Comparison of ENCODE assay signal across 9 mouse cellular contexts in the genomic region with DNA sequence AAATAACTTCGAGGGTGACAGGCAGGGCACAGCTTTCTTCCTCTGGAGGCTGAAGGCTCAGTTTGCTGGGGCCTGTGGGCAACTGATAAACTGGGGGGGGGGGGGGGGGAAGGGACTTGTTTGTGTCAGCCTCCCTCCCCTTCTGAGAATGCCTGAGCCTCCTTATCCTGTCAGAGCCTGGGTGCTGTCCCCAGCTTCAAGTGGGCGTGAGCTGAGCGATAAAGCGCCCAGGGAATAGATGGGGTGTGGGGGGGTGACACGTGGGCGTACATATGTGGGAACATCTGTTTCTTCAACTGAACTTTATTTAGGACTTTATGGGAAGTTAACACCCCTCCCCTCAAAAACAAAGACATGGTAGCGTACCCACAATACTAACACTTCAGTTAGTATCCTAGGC. TPM values are rescaled to one million over a fixed set of nuclear protein-coding genes. Genes with fewer than 3 reads are reported as not detected.
DNase-seq lines count a peak whose midpoint lies in the region; ATAC-seq lines count a peak whose summit lies in the region.
"Had no signal": no experiment of that assay in that cellular context is flagged by ENCODE, and none has a peak within 500 bp of the region (broad histone marks: within the 10 kb centered on the region; RNA-seq: fewer than 3 reads in every experiment).

No protein-coding gene starts in this region.

- peaks cover 51% of the 10 kb centered on the region for H3K4me1 ChIP-seq in liver, embryonic 16.5 days (ENCODE audit: control insufficient read depth, low read depth, low read length)
- peaks cover 16% of the 10 kb centered on the region for H3K4me1 ChIP-seq in forebrain, embryonic 16.5 days (replicated peaks; ENCODE audit: control insufficient read depth, insufficient read depth, low read length)

- no peaks in the 10 kb centered on the region for H3K9me3 ChIP-seq in liver, embryonic 16.5 days (replicated peaks; ENCODE audit: control insufficient read depth, low read length)
- H3K9me3 ChIP-seq in forebrain, embryonic 16.5 days (ENCODE audit: control insufficient read depth, low read length): no peaks in the 10 kb centered on the region
- H3K9me3 ChIP-seq: lung, embryonic 15.5 days had no signal

- H3K36me3 ChIP-seq in liver, embryonic 16.5 days (ENCODE audit: control insufficient read depth, insufficient read depth): peaks cover 5% of the 10 kb centered on the region; the same call in 1 of the 2 replicates
- no peaks in the 10 kb centered on the region for H3K36me3 ChIP-seq in forebrain, embryonic 16.5 days (ENCODE audit: control insufficient read depth, insufficient read depth)
- H3K36me3 ChIP-seq: lung, embryonic 15.5 days had no signal

- H3K4me3 ChIP-seq in liver, embryonic 16.5 days (ENCODE audit: low read depth, low read length): peak overlapping the region; percentile 55
- H3K4me3 ChIP-seq in forebrain, embryonic 16.5 days (replicated peaks; ENCODE audit: low read length): no peak overlapping the region
- H3K4me3 ChIP-seq: lung, embryonic 15.5 days had no signal

- H3K9ac ChIP-seq in liver, embryonic 16.5 days (ENCODE audit: low read depth, low read length): peak overlapping the region; percentile 82
- no peak overlapping the region for H3K9ac ChIP-seq in forebrain, embryonic 16.5 days (replicated peaks; ENCODE audit: low read depth, low read length)
- H3K9ac ChIP-seq: lung, embryonic 15.5 days had no signal

- ATAC-seq in cerebellum, adult (ENCODE audit: insufficient number of reproducible peaks, low FRiP score, low TSS enrichment): no peak
- ATAC-seq in erythroid progenitor cell, adult 5-6 weeks (replicated peaks; ENCODE audit: low FRiP score, poor library complexity, severe bottlenecking): peak; percentile 58
- peak; percentile 59 for ATAC-seq in liver, embryonic 16.5 days (ENCODE audit: low read depth)
- no peak for ATAC-seq in forebrain, embryonic 16.5 days

- H3K4me2 ChIP-seq in liver, embryonic 16.5 days (ENCODE audit: low read depth, low read length): peak overlapping the region; percentile 78
- H3K4me2 ChIP-seq in forebrain, embryonic 16.5 days (ENCODE audit: low read length): no peak overlapping the region

- WGBS in liver, embryonic 16.5 days (ENCODE audit: insufficient replicate concordance): 4% methylated on average over 7 of the region's 7 CpGs
- 73% methylated on average over 7 of the region's 7 CpGs for WGBS in forebrain, embryonic 16.5 days

- peak; percentile 22 for DNase-seq in cerebellum, adult 9-10 months
- DNase-seq in CD4-positive helper T cell, adult 2 months (ENCODE audit: low read depth, low spot score): peak; percentile 51
- no peak for DNase-seq in embryo, embryonic 10.5 days (ENCODE audit: low spot score)
- no peak for DNase-seq in ovary, postnatal 10 days (ENCODE audit: low spot score)

- H3K27ac ChIP-seq in liver, embryonic 16.5 days (ENCODE audit: low read length): peak overlapping the region; percentile 100
- no peak overlapping the region for H3K27ac ChIP-seq in forebrain, embryonic 16.5 days (ENCODE audit: low read length)

- no peaks in the 10 kb centered on the region for H3K27me3 ChIP-seq in liver, embryonic 16.5 days (ENCODE audit: control insufficient read depth, insufficient read depth, low read depth, low read length)
- H3K27me3 ChIP-seq in forebrain, embryonic 16.5 days (replicated peaks; ENCODE audit: control insufficient read depth, insufficient read depth, low read length): peaks cover 37% of the 10 kb centered on the region
- H3K27me3 ChIP-seq: lung, embryonic 15.5 days had no signal

RNA-seq across cellular contexts. Expression of gene Epb41, which starts 2.3 kb away (rescaled TPM):
- total RNA-seq in erythroid progenitor cell, adult 5-6 weeks (2015; ENCODE audit: low replicate concordance): 679 and 755 TPM in 2 replicates
- total RNA-seq in erythroid progenitor cell, adult 5-6 weeks (2017; ENCODE audit: low replicate concordance): 876 and 895 TPM in 2 replicates
- polyA plus RNA-seq in liver, embryonic 16.5 days (2015; fragmentation: Nextera tagmentation; extraction: Ambion mirVana): 196 and 232 TPM in 2 replicates
- 74.1 and 91.8 TPM in 2 replicates for polyA plus RNA-seq in forebrain, embryonic 16.5 days (2015; fragmentation: Nextera tagmentation; extraction: Ambion mirVana)

RNA-seq across cellular contexts. Expression of gene Gm10300, which starts 2.9 kb away (rescaled TPM):
- not detected in 2 replicates for total RNA-seq in erythroid progenitor cell, adult 5-6 weeks (2015; ENCODE audit: low replicate concordance)
- total RNA-seq in erythroid progenitor cell, adult 5-6 weeks (2017; ENCODE audit: low replicate concordance): 0.64 and 1.4 TPM in 2 replicates
- polyA plus RNA-seq in liver, embryonic 16.5 days (2015; fragmentation: Nextera tagmentation; extraction: Ambion mirVana): 0.33 and 0.46 TPM in 2 replicates
- not detected in 2 replicates for polyA plus RNA-seq in forebrain, embryonic 16.5 days (2015; fragmentation: Nextera tagmentation; extraction: Ambion mirVana)

Comparison
In these comparisons a context has a peak if more than half of its experiments do, and no peak if none do; other contexts are left out.
1. DNase-seq: peak in cerebellum, adult 9-10 months (single experiment) and CD4-positive helper T cell, adult 2 months (single experiment); none in embryo, embryonic 10.5 days (single experiment) and ovary, postnatal 10 days (single experiment).
2. ATAC-seq: peak in erythroid progenitor cell, adult 5-6 weeks (single experiment) and liver, embryonic 16.5 days (single experiment); none in cerebellum, adult (single experiment) and forebrain, embryonic 16.5 days (single experiment).